Mouse (Mus musculus): ENCODE results near the gene Oaz1. TPM values are rescaled to one million over a fixed set of nuclear protein-coding genes. Genes with fewer than 3 reads are reported as not detected.

Gene Oaz1
- total RNA-seq, 1 experiment from 2014 or later, result 288 TPM

DNA sequence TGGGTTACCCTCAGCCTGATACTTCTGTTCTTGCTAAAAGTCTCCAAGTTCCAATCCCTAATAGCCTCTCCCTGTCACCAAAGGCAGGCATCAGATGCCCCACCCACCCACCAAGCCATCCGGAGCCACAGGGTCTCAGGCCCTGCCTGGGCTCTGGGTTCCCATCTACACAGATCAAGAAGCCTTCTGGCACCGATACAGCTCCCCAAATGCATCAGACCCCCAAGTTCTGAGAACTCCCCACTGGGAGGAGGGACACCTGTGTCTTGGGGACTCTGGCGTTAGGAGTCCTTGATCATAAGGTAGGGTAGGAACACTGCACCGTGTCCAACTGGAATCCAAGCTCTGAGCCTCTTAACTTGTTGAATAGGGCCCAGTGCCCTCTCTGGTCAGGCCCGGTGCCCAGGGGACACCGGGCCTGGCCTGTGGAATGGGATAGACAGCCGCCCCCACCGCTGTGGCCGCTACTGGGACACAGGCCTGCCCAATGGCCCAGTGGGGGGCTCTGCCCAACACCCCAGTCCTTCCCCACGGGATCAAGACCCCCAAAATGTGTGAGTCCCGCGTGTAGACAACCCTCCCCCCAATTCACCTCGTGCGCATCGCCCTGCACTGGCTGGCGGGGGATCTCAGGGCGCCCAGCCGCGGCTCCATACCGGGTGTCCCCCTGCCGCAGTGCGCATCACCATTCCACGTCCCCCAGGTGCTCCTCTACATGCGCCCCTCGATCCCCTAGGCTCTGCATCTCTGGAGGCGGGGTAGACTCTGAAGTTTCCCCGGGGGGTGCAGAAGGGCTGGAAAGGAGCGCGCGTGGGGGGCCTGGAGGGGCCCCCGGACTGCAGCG, 16.9 kb downstream of the Oaz1 start:
- no peak for ATAC-seq (replicated peaks; ENCODE audit: low read depth, poor library complexity, severe bottlenecking)

DNA sequence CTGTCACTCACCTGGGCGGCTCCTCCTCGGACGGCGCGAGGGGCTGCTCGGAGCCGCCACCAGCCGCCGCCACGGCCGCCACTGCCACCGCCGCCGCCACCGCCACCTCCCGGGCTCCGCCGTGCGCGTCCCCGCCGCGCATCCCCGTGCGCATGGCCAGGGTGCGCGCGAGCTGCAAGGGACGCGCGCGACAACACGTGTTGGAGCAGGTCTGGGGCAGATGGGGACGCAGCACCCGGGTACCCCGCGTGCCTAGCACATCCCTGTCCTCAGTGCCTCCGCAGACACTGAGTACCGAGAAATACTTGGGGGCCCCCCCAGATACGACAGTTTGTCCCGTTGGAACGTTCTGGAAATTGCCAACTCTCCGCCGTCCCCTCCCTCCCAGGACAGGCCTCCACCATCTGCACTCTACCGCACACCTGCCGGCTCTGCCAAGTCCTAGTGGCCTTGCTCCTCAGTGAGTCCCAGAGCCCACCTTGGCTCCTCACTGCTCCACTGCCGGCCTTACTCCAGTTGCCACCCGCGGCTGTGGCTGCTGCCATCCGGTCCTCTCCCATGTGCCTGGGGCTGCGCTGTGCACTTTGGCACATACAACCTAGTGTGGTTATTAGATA, 17.6 kb downstream of the Oaz1 start, which contains the start of gene Lingo3:
Gene Lingo3 (minus strand): TSS at position 109 of the 617 bp plus-strand sequence.
- ATAC-seq (replicated peaks; ENCODE audit: low read depth, poor library complexity, severe bottlenecking), result 0 out of 2 replicates have a peak, but pooled peaks have one; percentile 10

DNA sequence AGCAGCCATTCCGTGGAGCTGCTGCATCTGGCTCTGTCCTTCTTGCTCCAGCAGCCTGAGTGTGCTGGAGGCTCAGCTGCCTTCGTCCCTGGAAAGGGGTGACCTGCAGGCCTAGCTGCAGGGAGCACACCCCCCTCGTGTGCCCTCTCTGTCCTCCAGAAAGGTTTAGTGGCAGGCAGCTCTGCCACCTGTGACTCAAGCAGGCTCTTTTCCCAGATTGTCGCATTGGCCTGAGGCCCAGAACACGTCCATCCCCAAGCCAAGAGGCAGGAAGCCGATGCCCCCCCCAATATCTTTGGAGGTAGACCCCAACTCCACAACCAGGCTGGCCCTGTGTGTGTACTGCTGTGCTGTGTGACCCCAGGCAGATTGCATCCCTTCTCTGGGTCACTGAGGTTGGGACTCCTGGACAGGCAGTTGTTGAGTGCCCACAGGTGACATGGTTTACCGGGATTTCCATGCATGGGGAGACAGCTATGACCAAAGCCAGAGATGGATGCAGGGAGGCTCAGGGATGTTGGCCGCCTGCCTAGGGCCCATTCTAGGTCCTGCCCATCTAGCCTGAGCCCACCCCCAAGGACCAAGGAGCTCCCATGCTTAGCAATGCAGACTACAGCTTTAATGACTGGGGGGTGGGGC, 18.7 kb downstream of the Oaz1 start:
- ATAC-seq (replicated peaks; ENCODE audit: low read depth, poor library complexity, severe bottlenecking), result no peak

DNA sequence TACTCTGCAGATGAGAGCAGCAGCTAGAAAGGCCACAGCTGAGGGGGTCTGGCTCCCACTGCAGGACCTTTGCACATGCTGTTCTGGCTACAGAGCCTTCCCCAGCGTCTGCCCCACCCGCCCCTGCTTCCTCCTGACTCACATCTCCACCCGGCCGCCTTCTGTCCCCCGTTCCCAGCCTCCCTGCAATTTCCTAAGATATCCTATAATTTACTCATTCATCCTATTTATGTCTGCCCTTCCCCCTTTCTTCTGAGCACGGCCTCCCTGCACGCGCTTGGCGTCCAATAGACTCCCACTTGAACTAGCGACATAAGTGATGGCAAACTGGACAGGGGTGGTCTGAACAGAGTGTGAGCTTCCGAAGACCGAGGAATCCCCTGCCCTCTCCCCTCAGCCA, 19.3 kb downstream of the Oaz1 start:
- ATAC-seq (replicated peaks; ENCODE audit: low read depth, poor library complexity, severe bottlenecking), result no peak

DNA sequence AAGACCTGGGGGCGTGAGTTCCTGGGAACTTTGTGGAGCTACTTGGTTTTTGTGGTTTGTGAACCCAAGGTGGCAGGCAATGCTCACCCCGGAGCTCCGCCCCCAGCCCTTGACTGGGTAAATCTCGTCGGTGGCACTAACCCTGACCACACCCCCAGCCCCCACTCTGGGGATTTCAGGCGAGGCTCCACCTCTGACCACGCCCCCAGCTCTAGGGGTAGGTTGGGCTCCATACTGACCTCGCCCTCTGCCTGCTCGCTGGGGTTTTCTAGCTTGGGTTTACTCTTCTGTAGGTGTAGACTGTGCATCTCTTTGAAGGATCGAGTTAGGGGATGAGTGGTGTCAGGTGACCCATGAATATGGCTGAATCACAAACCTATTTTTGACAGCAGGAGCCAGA, 22.1 kb downstream of the Oaz1 start:
- ATAC-seq (replicated peaks; ENCODE audit: low read depth, poor library complexity, severe bottlenecking), result peak; percentile 85

DNA sequence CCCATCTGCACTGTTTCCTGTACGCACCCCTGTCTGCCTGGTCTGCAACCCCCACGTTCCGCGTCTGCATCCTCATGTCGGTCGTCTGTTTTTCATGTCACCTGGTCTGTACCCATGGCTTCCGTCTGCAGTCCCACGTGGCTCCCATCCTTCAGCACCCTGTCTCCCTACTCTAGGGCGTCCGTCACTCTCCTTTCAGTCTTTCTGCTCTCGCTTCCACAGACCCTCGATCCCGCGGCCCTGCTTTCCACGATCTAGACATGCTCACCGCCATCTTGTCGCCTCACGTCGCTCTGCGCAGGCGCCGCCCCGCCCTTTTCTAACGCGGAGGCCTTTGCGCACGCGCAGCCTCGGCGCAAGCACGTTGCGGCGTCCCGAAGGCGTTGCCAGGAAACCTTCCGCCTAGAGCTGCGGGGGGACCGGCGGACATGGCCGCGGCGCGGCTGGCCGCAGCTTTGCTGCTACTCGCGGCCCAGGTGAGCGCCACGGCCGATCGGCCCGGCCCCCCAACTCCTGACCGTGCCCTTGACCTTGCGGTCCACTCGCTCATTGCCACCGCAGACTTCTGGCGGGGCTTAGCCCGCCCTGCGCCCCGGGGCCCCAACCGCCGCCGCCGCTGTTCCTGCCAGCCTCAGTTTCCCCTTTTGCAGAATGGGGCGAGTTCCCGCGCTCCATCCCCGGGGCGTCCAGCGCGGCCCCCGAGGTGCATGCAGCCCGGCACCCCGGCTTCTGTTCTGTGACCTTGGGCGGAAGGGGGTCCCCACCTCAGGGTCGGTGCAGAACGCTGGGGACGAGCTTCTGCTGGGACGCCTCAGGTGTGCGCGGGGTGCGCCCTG, 28.7 kb downstream of the Oaz1 start, which contains the start of the genes Lsm7 and Sppl2b:
Gene Lsm7 (minus strand): TSS at position 297 of the 836 bp plus-strand sequence.
Gene Sppl2b (plus strand): TSS at position 363 of the 836 bp plus-strand sequence.
- ATAC-seq (replicated peaks; ENCODE audit: low read depth, poor library complexity, severe bottlenecking), result peak; percentile 71

DNA sequence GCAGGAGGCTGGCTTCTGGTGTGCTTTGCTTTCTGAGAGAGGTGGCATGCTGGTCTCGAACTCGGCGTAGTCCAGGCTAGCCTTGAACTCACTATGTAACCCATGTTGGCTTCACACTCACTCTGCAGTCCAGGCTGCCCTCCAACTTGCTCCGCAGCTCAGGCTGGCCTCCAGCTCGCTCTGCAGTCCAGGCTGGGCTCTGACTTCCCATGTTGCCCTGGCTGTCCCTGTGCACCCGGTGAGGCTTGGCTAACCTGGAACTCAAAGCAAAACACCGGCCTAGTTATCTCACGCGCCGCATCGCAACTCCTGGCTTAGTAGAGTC, 29.3 kb downstream of the Oaz1 start:
- no peak for ATAC-seq (replicated peaks; ENCODE audit: low read depth, poor library complexity, severe bottlenecking)

DNA sequence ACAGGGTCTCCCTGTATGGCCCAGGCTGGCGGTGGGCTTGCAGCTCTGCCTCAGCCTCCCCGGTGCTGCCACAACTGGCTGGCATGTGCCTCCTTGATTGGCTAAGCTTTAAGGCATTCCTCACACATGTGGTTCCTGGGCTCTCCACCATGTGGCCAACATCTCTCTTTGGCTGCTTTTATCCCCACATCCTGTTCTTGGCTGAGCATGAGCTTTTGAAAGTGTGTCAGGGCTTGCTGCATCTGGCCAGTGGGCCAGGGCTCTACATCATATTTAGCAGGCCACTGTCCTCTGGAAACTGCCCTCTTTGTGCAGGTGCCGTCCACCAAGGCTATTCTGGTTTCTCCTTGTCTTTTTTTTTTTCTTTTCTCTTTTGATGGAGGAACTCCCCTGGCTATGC, 29.8 kb downstream of the Oaz1 start:
- peak; percentile 51 for ATAC-seq (replicated peaks; ENCODE audit: low read depth, poor library complexity, severe bottlenecking)

DNA sequence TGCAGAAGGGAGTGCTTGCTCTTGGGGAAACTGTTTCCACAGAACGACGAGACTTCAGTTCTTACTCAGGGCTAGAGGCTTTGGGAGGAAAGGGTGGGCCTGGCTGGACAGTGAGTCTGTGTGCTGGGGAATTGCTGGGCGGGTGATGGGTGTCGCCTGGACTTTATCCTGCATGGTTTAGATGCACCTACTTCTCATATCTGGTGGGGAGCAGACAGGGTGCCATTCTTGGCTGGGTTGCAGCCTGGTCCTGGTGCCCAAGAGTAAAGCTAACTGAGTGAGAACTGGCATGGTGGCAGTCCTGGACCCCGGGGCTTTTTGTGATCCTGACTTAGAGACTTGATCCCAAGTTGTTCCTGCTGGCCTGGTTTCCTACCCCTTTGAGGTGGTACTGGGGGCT, 30.5 kb downstream of the Oaz1 start:
- no peak for ATAC-seq (replicated peaks; ENCODE audit: low read depth, poor library complexity, severe bottlenecking)

DNA sequence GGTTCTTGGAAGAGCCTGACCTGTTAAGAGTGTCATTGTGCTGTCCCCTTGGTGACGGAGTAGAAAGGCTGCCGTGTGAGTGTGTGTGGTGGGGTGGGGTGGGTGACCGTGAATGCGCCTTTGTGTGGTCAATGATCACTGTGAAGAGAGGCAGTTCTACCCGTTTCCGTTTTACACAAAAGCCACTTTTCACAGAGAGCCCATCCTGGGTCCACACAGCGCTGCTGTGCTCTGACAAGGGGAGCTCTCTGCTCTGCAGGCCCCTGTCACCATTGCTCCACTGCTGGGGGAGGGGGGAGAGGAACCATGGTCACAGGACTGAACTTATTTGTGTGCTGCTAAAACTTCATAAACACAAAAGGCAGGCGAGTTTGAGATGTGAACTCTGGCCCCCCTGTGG, 30.9 kb downstream of the Oaz1 start:
- ATAC-seq (replicated peaks; ENCODE audit: low read depth, poor library complexity, severe bottlenecking), result no peak

DNA sequence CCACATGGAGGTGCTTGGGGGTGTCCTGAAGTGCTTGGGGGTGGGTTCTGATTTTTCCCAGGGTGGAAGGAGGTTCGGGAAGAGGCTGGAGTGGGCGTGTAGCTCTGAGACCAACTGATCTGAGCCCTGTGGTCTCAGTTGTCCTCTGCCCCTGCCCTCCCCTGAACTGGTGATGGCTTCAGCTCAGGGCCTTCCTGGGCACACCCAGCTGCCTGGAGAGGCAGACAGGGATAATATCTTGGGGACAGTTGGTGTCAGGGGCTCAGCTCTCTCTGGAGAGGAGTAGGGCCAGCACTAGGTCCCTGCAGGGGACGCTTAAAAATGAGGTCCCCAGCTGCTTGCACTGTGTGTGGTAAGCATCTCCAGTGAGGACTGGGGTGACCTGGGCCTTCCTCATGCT, 31.4 kb downstream of the Oaz1 start:
- ATAC-seq (replicated peaks; ENCODE audit: low read depth, poor library complexity, severe bottlenecking), result no peak

DNA sequence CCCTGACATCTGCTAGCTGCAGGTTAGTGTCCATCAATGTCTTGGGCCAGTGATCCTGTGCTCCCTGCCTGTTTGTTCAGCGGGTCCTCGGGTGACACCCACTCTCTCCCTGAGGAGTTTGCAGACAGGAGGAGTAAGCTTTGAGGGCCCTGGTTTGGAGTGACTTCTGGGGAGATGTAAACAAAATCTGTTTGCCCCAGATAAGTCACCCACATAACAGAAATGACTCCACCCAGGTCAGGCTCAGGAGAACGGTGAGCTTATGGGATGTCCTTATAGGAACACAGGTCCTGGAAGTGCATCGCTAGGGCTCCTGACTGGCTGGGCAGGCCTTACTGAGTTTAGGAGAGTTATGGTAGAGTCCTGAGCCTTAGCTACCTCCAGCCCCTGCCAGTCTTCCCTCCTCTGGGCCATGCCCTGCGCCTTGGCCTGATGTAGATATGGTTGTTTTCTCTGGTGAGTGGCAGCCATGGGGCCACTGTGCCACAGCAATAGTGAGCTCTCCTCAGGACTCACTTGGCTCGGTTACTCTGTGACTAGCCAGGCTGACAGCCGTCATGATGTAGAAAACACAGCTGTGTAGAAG, 32.0 kb downstream of the Oaz1 start:
- ATAC-seq (replicated peaks; ENCODE audit: low read depth, poor library complexity, severe bottlenecking), result peak; percentile 36

DNA sequence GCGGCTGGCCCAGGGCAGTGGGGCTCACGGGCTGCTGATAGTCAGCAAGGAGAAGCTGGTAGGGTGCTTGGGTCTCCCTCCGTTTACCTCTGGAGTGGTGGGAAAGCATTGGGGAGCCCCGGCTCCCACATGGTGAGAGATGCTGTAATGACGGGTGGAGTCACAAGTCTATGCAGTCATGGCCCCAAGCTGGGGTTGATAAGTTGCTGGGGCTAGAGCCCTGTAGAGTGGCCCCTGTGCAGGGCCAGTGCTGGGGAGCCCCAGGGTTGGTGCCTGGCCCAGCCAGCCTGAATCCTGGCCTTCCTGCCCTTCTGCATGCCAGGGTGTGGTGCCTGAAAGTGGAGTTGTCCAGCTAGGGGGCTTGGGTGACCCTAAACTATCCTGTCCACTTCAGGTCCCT, 35.8 kb downstream of the Oaz1 start:
- no peak for ATAC-seq (replicated peaks; ENCODE audit: low read depth, poor library complexity, severe bottlenecking)

DNA sequence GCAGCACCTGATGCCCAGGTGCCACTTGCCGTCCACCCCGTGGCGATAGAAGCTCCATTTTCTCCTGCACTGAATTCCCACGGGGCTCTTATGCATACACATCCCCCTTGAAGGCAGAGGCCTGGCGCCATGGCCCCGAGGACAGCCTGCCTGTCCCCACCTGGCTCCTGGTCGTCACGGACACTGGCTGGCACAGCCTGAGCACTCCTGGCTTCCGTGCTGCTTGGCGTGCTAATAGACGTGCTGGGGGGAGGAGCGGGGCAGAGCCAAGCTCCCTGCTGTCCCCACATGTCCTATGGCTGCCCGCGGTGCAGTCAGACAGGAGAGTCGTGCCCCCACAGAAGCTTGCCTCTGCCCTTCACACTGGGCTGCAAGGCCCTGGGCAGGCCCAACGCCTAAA, 38.0 kb downstream of the Oaz1 start:
- no peak for ATAC-seq (replicated peaks; ENCODE audit: low read depth, poor library complexity, severe bottlenecking)

DNA sequence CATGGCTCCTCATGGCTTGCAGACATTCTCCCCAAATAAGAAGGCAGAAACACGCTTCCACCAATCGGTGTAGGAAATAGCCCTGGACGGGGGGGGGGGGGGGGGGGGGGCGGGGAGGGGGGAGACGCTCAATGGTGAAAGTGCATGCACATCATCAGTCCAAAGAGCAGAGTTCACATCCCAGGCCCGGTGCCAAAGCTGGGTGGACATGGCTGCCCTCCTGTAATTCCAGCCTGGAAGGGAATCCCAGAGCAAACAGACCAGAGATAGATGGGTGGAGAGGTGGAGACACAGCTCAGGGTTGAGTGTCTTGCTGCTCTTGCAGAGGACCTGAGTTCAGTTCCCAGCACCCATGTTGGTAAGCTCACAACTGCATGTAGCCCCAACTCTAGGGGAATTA, 44.5 kb downstream of the Oaz1 start:
- no peak for ATAC-seq (replicated peaks; ENCODE audit: low read depth, poor library complexity, severe bottlenecking)

DNA sequence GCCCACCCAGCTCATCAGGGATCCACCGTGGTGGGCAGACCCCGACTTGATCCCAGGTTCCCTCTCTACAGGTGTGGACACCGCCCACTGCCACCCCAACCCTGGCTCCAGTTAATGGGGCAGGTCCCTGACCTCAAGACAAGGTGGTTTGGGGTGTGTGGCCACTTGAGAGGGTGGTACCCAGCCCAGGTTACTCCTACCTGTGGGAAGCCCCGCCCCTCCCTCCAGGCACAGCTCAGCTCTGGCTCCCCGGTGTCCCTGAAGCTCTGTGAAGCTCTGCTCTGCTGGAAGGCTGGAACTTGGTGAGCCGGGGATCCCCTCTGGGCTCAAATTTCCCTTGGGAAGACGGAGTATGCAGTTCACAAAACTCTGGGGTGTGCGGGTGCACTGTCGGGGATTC, 45.1 kb downstream of the Oaz1 start, which contains the start of gene Tmprss9:
Gene Tmprss9 (plus strand): TSS at position 268 of the 400 bp plus-strand sequence.
- ATAC-seq (replicated peaks; ENCODE audit: low read depth, poor library complexity, severe bottlenecking), result no peak

DNA sequence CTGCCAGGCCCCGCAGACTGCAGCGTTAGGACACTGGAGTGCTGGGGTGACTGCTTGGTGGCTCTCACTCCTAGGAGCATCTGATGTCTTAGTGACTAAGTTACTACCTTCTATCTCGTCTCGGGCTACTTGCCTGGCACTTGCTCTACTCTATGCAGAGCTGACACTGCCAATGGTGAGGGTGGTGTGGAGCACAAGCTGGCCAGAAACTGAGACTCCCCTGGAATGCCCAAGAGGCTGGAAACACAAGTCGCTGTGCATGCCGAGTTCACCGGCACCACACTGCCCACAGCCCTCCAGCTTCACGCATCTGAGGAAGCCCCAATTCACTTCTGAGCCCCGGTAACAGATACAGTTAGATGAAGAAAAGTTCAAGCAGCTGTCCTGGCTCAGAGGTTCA, 47.6 kb downstream of the Oaz1 start:
- no peak for ATAC-seq (replicated peaks; ENCODE audit: low read depth, poor library complexity, severe bottlenecking)

DNA sequence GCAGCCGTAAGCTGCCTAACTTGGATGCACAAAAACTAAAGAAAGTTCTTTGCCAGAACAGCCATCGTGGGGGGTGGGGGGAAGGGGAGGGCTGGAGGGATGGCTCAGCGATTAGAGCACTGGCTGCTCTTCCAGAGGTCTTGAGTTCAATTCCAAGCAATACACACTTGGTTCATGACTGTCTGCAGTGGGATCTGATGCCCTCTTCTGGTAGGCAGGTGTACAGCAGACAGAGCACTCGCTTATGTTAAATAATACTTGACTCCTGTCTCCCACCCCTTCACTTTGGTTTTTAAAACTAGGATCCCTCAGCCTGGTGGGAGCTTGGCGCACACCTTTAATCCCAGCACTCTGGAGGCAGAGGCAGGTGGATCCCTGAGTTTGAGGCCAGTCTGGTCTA, 49.6 kb downstream of the Oaz1 start:
- ATAC-seq (replicated peaks; ENCODE audit: low read depth, poor library complexity, severe bottlenecking), result peak; percentile 36; the same call in 1 of the 2 replicates

DNA sequence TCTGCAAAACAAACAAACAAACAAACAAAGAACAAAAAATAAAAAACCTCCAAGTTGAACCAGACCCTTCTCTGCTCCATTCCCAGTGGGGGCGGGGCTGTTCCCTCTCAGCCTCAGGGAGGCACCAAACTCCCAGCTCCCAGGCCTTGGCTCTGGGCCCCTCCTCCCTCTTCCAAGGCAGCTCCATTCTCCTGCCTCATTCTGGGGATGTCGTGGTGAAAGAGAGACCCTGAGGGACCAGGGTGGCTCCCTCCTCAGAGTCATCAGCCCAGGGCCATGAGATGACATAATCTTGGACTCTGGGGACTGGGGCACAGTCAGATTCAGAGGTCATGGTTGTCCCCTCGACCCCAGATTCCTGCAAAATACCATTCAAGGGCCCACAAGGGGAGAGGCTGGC, 50.1 kb downstream of the Oaz1 start:
- ATAC-seq (replicated peaks; ENCODE audit: low read depth, poor library complexity, severe bottlenecking), result no peak

Measured in common myeloid progenitor, adult 5-6 weeks (primary cell).